Mouse (Mus musculus) heart, adult 2 months (tissue): ENCODE measurements at regions not wholly inside any gene's neighbourhood (a gene's known extent, or its start where the extent isn't known, plus 50 kb on each side); places are given as distances from the start of the nearest gene placed in this dataset.

ENCODE experiments used
- CTCF ChIP-seq: fragments of 200-600 bp; IDR thresholded peaks from 2 replicates; pipeline ENCODE4 v1.8.1; 2022; ENCODE audit warnings: antibody characterized with exemption, mild to moderate bottlenecking, moderate library complexity
- POLR2A ChIP-seq: fragments of 200-500 bp; IDR thresholded peaks from 2 replicates; pipeline ENCODE4 v1.6.1; 2011; ENCODE audit warnings: mild to moderate bottlenecking, low read depth, low read length, control low read depth; ENCODE audit not compliant: insufficient read depth

DNA sequence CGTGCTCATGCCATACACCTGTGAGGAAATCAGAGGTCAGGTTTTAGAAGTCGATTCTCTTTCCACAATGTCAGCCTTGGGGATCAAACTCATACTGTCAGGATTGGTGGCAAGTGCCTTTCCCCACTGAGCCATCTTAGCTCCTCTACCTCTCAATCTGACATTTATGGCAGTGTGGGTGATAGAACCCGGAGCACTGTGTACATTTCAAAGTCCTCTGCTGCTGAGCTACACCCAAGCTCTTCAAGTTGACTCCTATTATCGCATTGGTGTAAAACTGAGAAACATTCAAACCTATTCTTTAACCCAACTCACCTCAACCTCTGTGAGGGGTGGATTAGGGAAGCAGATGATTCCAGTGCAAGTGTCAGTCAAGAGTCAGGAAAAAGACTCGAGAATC, 435.9 kb upstream of the Auts2 start:
- TF ChIP-seq CTCF (no peak), POLR2A (no peak)
